Mouse (Mus musculus): ENCODE measurements at regions not wholly inside any gene's neighbourhood (a gene's known extent, or its start where the extent isn't known, plus 50 kb on each side); places are given as distances from the start of the nearest gene placed in this dataset.

GRCm38 (mm10) chr15:67289749-67290148, 789.0 kb upstream of the Lrrc6 start:
- no peak for TF ChIP-seq EP300 (IDR thresholded peaks at IDR 0.05)
- no peak for TF ChIP-seq CTCF (IDR thresholded peaks at IDR 0.05)

Measured in lung, postnatal 0 days (tissue).